ENCODE assay signal across 9 mouse cellular contexts in the genomic region with DNA sequence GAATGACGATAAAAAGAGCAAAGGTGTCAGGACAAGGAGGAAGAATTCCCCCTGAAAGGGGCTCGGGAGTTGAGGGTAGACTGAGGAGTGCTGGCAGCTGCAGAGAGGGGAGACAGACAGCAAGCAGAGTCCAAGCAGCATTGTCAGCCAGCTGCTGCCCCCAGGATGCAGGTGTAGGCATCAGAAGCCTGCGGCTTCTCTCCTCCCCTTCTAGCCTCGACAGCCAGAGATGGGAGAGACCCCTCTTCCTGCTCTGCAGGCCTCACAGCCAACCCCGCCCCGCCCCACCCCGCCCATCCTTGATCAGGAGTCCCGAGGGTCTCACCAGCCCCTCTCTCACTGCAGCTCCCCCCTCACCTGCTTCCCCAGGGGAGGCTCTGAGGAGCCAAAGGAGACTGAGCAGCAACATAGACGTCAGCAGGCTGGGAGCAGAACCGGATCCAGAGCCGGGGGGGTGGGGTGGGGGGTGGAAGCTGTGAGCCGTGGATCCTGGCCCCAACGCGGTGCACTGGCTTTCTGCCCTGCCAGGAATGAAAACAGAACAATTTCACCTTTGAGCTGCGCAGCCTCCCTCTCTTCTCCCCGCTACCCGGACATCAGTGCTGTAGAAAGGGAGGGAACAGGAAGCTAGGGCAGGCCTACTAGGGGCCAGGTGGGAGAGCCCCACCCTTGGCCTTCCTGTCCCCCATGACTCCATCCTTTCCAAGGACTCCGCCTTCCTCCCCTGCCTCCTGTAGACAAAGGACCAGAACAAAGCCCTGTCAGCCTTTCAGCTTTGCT. TPM values are rescaled to one million over a fixed set of nuclear protein-coding genes. Genes with fewer than 3 reads are reported as not detected.
DNase-seq lines count a peak whose midpoint lies in the region; ATAC-seq and TF ChIP-seq lines count a peak whose summit lies in the region.
"Had no signal": no experiment of that assay in that cellular context is flagged by ENCODE, and none has a peak within 500 bp of the region (broad histone marks: within the 10 kb centered on the region; RNA-seq: fewer than 3 reads in every experiment).

No protein-coding gene starts in this region.

- no peak for TF ChIP-seq CTCF in lung, postnatal 0 days (IDR thresholded peaks at IDR 0.05)

- no peak; the same call in 1 of the 2 replicates for ATAC-seq in lung, postnatal 0 days
- ATAC-seq in heart, embryonic 15.5 days (replicated peaks; ENCODE audit: insufficient number of reproducible peaks, insufficient read depth, low FRiP score, low read depth): 0 out of 2 replicates have a peak, but pooled peaks have one; percentile 50
- no peak for ATAC-seq in limb, embryonic 12.5 days (ENCODE audit: insufficient number of reproducible peaks, insufficient read depth, low FRiP score, low TSS enrichment, low read depth)

- 0 out of 2 replicates have a peak overlapping the region, but pooled peaks have one; percentile 1 for H3K4me2 ChIP-seq in lung, postnatal 0 days (replicated peaks; ENCODE audit: low read depth, low read length)
- peak overlapping the region; percentile 42 for H3K4me2 ChIP-seq in heart, embryonic 15.5 days
- peak overlapping the region; percentile 34 for H3K4me2 ChIP-seq in limb, embryonic 12.5 days

- no peak overlapping the region for H3K9ac ChIP-seq in lung, postnatal 0 days (replicated peaks; ENCODE audit: low read depth)
- no peak overlapping the region for H3K9ac ChIP-seq in heart, embryonic 15.5 days
- 0 out of 2 replicates have a peak overlapping the region, but pooled peaks have one; percentile 23 for H3K9ac ChIP-seq in limb, embryonic 12.5 days (replicated peaks)

- no peaks in the 10 kb centered on the region for H3K36me3 ChIP-seq in lung, postnatal 0 days (ENCODE audit: insufficient read depth, low read length)
- H3K36me3 ChIP-seq in heart, embryonic 15.5 days: no peaks in the 10 kb centered on the region
- H3K36me3 ChIP-seq in limb, embryonic 12.5 days: no peaks in the 10 kb centered on the region

- no peak for TF ChIP-seq EP300 in lung, postnatal 0 days (IDR thresholded peaks at IDR 0.05)

- H3K9me3 ChIP-seq in lung, postnatal 0 days (ENCODE audit: low read length): no peaks in the 10 kb centered on the region
- H3K9me3 ChIP-seq in heart, embryonic 15.5 days (replicated peaks): no peaks in the 10 kb centered on the region
- peaks cover 4% of the 10 kb centered on the region for H3K9me3 ChIP-seq in limb, embryonic 12.5 days

- DNase-seq in lung, postnatal 0 days (ENCODE audit: low spot score): no peak
- no peak for DNase-seq in lung, postnatal 4 days
- peak; percentile 63 to 83 for DNase-seq in thymus, postnatal 36 days
- DNase-seq in adrenal gland, postnatal 36 days: no peak
- DNase-seq in testis, postnatal 14 days (ENCODE audit: low spot score): no peak
- DNase-seq in left cerebral cortex, adult 8-10 months (ENCODE audit: low spot score in 2 of 2): no peak

- WGBS in lung, postnatal 0 days: 20% methylated on average over 12 of the region's 18 CpGs
- 23% methylated on average over 16 of the region's 18 CpGs for WGBS in heart, embryonic 15.5 days
- 39% methylated on average over 18 of the region's 18 CpGs for WGBS in limb, embryonic 12.5 days

- H3K27me3 ChIP-seq in lung, postnatal 0 days (replicated peaks; ENCODE audit: insufficient read depth, low read length): no peaks in the 10 kb centered on the region
- peaks cover 3% of the 10 kb centered on the region; the same call in 1 of the 2 replicates for H3K27me3 ChIP-seq in heart, embryonic 15.5 days
- peaks cover 10% of the 10 kb centered on the region; the same call in 1 of the 2 replicates for H3K27me3 ChIP-seq in limb, embryonic 12.5 days

- no peaks in the 10 kb centered on the region for H3K4me1 ChIP-seq in lung, postnatal 0 days (ENCODE audit: insufficient read depth, low read depth, low read length)
- 0 out of 2 replicates have a peak, but pooled peaks cover 3% of the 10 kb centered on the region for H3K4me1 ChIP-seq in heart, embryonic 15.5 days (replicated peaks)
- peaks cover 7% of the 10 kb centered on the region; the same call in 1 of the 2 replicates for H3K4me1 ChIP-seq in limb, embryonic 12.5 days (replicated peaks)

- H3K4me3 ChIP-seq in lung, postnatal 0 days (ENCODE audit: low read depth, low read length): no peak overlapping the region
- H3K4me3 ChIP-seq in heart, embryonic 15.5 days: 0 out of 2 replicates have a peak overlapping the region, but pooled peaks have one; percentile 8
- H3K4me3 ChIP-seq in limb, embryonic 12.5 days (replicated peaks): 0 out of 2 replicates have a peak overlapping the region, but pooled peaks have one; percentile 6
- H3K4me3 ChIP-seq: myocyte had no signal

- H3K27ac ChIP-seq in lung, postnatal 0 days (ENCODE audit: low read length): no peak overlapping the region
- no peak overlapping the region for H3K27ac ChIP-seq in heart, embryonic 15.5 days
- no peak overlapping the region for H3K27ac ChIP-seq in limb, embryonic 12.5 days

RNA-seq across cellular contexts. Expression of gene Ache, which starts 19.0 kb away (rescaled TPM):
- polyA plus RNA-seq in lung, postnatal 0 days (2015; fragmentation: Nextera tagmentation; extraction: Ambion mirVana): 0.92 and 1.2 TPM in 2 replicates
- polyA plus RNA-seq in heart, embryonic 15.5 days (2015; fragmentation: Nextera tagmentation; extraction: Ambion mirVana): 8.1 and 15.8 TPM in 2 replicates
- 7.7 and 8.3 TPM in 2 replicates for polyA plus RNA-seq in limb, embryonic 12.5 days (2016; fragmentation: Nextera tagmentation; extraction: Ambion mirVana)
- total RNA-seq in adrenal gland, postnatal 36 days (2021): 1 to 10 TPM; 7.0 TPM
- total RNA-seq in left cerebral cortex, adult 8-10 months (2022): 10 to 100 TPM; 67.5 to 73.8 (median 70.9) TPM

RNA-seq across cellular contexts. Expression of gene Ufsp1, which starts 26.1 kb away (rescaled TPM):
- polyA plus RNA-seq in lung, postnatal 0 days (2015; fragmentation: Nextera tagmentation; extraction: Ambion mirVana): 4.7 and 7.2 TPM in 2 replicates
- 6.1 and 11.2 TPM in 2 replicates for polyA plus RNA-seq in heart, embryonic 15.5 days (2015; fragmentation: Nextera tagmentation; extraction: Ambion mirVana)
- 6.7 and 6.8 TPM in 2 replicates for polyA plus RNA-seq in limb, embryonic 12.5 days (2016; fragmentation: Nextera tagmentation; extraction: Ambion mirVana)
- 10 to 100 TPM; 10.2 to 12.7 TPM for total RNA-seq in adrenal gland, postnatal 36 days (2021)
- total RNA-seq in left cerebral cortex, adult 8-10 months (2022): 10 to 100 TPM; 14.0 to 16.8 (median 16.1) TPM

RNA-seq across cellular contexts. Expression of gene Srrt, which starts 39.2 kb away (rescaled TPM):
- 30.9 and 32.7 TPM in 2 replicates for polyA plus RNA-seq in lung, postnatal 0 days (2015; fragmentation: Nextera tagmentation; extraction: Ambion mirVana)
- polyA plus RNA-seq in heart, embryonic 15.5 days (2015; fragmentation: Nextera tagmentation; extraction: Ambion mirVana): 70.5 and 95.7 TPM in 2 replicates
- polyA plus RNA-seq in limb, embryonic 12.5 days (2016; fragmentation: Nextera tagmentation; extraction: Ambion mirVana): 182 and 185 TPM in 2 replicates
- 100 to 1,000 TPM; 103 to 167 TPM for total RNA-seq in adrenal gland, postnatal 36 days (2021)
- 100 to 1,000 TPM; 164 to 219 (median 188) TPM for total RNA-seq in left cerebral cortex, adult 8-10 months (2022)

RNA-seq across cellular contexts. Expression of gene Trip6, which starts 45.9 kb away (rescaled TPM):
- polyA plus RNA-seq in lung, postnatal 0 days (2015; fragmentation: Nextera tagmentation; extraction: Ambion mirVana): 45.8 and 50.1 TPM in 2 replicates
- polyA plus RNA-seq in heart, embryonic 15.5 days (2015; fragmentation: Nextera tagmentation; extraction: Ambion mirVana): 37.7 and 53.3 TPM in 2 replicates
- polyA plus RNA-seq in limb, embryonic 12.5 days (2016; fragmentation: Nextera tagmentation; extraction: Ambion mirVana): 81.6 and 86.9 TPM in 2 replicates
- total RNA-seq in adrenal gland, postnatal 36 days (2021): 10 to 100 TPM; 36.7 to 38.2 TPM
- 1 to 10 TPM; 3.9 to 7.6 (median 5.1) TPM for total RNA-seq in left cerebral cortex, adult 8-10 months (2022)

RNA-seq across cellular contexts. Expression of gene Muc3a, which starts 56.1 kb away (rescaled TPM):
- not detected in 2 replicates for polyA plus RNA-seq in lung, postnatal 0 days (2015; fragmentation: Nextera tagmentation; extraction: Ambion mirVana)
- 0.15 and 0.25 TPM in 2 replicates for polyA plus RNA-seq in heart, embryonic 15.5 days (2015; fragmentation: Nextera tagmentation; extraction: Ambion mirVana)
- polyA plus RNA-seq in limb, embryonic 12.5 days (2016; fragmentation: Nextera tagmentation; extraction: Ambion mirVana): 0.10 TPM in 1 of 2 replicates, not detected in the other
- under 1 TPM in 1 of 2 experiments, not detected in 1; 0.17 TPM for total RNA-seq in adrenal gland, postnatal 36 days (2021)
- total RNA-seq in left cerebral cortex, adult 8-10 months (2022): 1 to 10 TPM; 3.6 to 5.6 (median 4.5) TPM
- polyA plus RNA-seq: myocyte had no signal

Comparison
In these comparisons a context has a peak if more than half of its experiments do, and no peak if none do; other contexts are left out.
1. DNase-seq: peak in thymus, postnatal 36 days (2 of 2); none in lung, postnatal 0 days (single experiment), lung, postnatal 4 days (0 of 2), adrenal gland, postnatal 36 days (0 of 2), testis, postnatal 14 days (single experiment) and left cerebral cortex, adult 8-10 months (0 of 2).
2. Peak in every context shown above with its lines, with median percentiles within 50 percentile points of each other: H3K4me2 ChIP-seq.